In genomic region chr6:39527811-39528210, GRCm38 (mm10) we compare ENCODE assay signal across 11 mouse cellular contexts. TPM values are rescaled to one million over a fixed set of nuclear protein-coding genes. Genes with fewer than 3 reads are reported as not detected.
DNase-seq lines count a peak whose midpoint lies in the region; ATAC-seq and TF ChIP-seq lines count a peak whose summit lies in the region.
"Had no signal": no experiment of that assay in that cellular context is flagged by ENCODE, and none has a peak within 500 bp of the region (broad histone marks: within the 10 kb centered on the region; RNA-seq: fewer than 3 reads in every experiment).

No protein-coding gene starts in this region.

- no peak for DNase-seq in heart, adult 2 months
- no peak for DNase-seq in heart, postnatal 4 days
- no peak for DNase-seq in lung, postnatal 10 days
- DNase-seq in urinary bladder, postnatal 36 days (ENCODE audit: low spot score in 2 of 2) = no peak
- no peak for DNase-seq in left cerebral cortex, adult 11 months (ENCODE audit: low spot score)
- DNase-seq: gastrocnemius, postnatal 10 days had no signal

- no peak for ATAC-seq in lung, embryonic 16.5 days (ENCODE audit: low read depth)

- TF ChIP-seq CTCF in heart, adult 2 months (IDR thresholded peaks at IDR 0.05) = no peak
- no peak for TF ChIP-seq CTCF in olfactory bulb, adult 2 months (IDR thresholded peaks at IDR 0.05; ENCODE audit: insufficient read depth, low read depth, low read length)

- no peak overlapping the region for H3K4me2 ChIP-seq in lung, embryonic 16.5 days (ENCODE audit: low read depth, low read length)
- H3K4me2 ChIP-seq: limb, embryonic 12.5 days had no signal

- no peaks in the 10 kb centered on the region for H3K36me3 ChIP-seq in heart, adult 2 months (ENCODE audit: control insufficient read depth, insufficient read depth, low read length)
- H3K36me3 ChIP-seq in lung, embryonic 16.5 days (ENCODE audit: control insufficient read depth, insufficient read depth, low read length) = peaks cover 7% of the 10 kb centered on the region
- H3K36me3 ChIP-seq in macrophage (ENCODE audit: inconsistent target) = no peaks in the 10 kb centered on the region

- 64% methylated on average over 4 of the region's 4 CpGs for WGBS in heart, adult 2 months
- WGBS in lung, embryonic 16.5 days = 62% methylated on average over 4 of the region's 4 CpGs
- 57% methylated on average over 4 of the region's 4 CpGs for WGBS in macrophage (ENCODE audit: missing documents)
- 60% methylated on average over 4 of the region's 4 CpGs for WGBS in olfactory bulb, adult 2 months

- H3K27me3 ChIP-seq in heart, adult 2 months (ENCODE audit: control insufficient read depth, insufficient read depth, low read length) = no peaks in the 10 kb centered on the region
- H3K27me3 ChIP-seq in lung, embryonic 16.5 days (ENCODE audit: control insufficient read depth, insufficient read depth, low read depth, low read length) = no peaks in the 10 kb centered on the region
- H3K27me3 ChIP-seq: limb, embryonic 12.5 days had no signal

- peaks cover 6% of the 10 kb centered on the region for H3K4me1 ChIP-seq in heart, adult 2 months (ENCODE audit: control insufficient read depth, insufficient read depth, low read length)
- peaks cover 20% of the 10 kb centered on the region for H3K4me1 ChIP-seq in lung, embryonic 16.5 days (replicated peaks; ENCODE audit: control insufficient read depth, insufficient read depth, low read length)
- peaks cover 17% of the 10 kb centered on the region for H3K4me1 ChIP-seq in olfactory bulb, adult 2 months (ENCODE audit: control insufficient read depth, insufficient read depth, low read length)

- intact Hi-C loops in heart, adult 2 months (cut with DNase I) = loop anchor here (5.0 kb wide), 1 partner anchor 34 kb away; no protein-coding TSS in a partner anchor

- H3K9me3 ChIP-seq in lung, embryonic 16.5 days (ENCODE audit: control insufficient read depth, low read length) = no peaks in the 10 kb centered on the region
- H3K9me3 ChIP-seq: limb, embryonic 12.5 days had no signal

- H3K9ac ChIP-seq in heart, adult 2 months (ENCODE audit: low read depth, low read length) = no peak overlapping the region
- H3K9ac ChIP-seq in lung, embryonic 16.5 days (ENCODE audit: low read length) = peak overlapping the region; percentile 20; the same call in 1 of the 2 replicates

- H3K79me2 ChIP-seq in heart, adult 2 months (replicated peaks; ENCODE audit: control insufficient read depth, insufficient read depth, low read length) = no peaks in the 10 kb centered on the region
- H3K79me2 ChIP-seq in macrophage (ENCODE audit: inconsistent target) = no peaks in the 10 kb centered on the region

- TF ChIP-seq EP300 in heart, adult 2 months (IDR thresholded peaks at IDR 0.05; ENCODE audit: insufficient read depth, low read depth, low read length) = no peak

- peak overlapping the region; percentile 1 for H3K27ac ChIP-seq in heart, adult 2 months
- peak overlapping the region; percentile 73 for H3K27ac ChIP-seq in lung, embryonic 16.5 days (ENCODE audit: low read length)
- peak overlapping the region; percentile 55 for H3K27ac ChIP-seq in macrophage
- peak overlapping the region; percentile 60; the same call in 1 of the 2 replicates for H3K27ac ChIP-seq in olfactory bulb, adult 2 months (ENCODE audit: insufficient read depth, low read depth, low read length)

- no peak overlapping the region for H3K4me3 ChIP-seq in heart, adult 2 months
- no peak overlapping the region for H3K4me3 ChIP-seq in lung, embryonic 16.5 days (ENCODE audit: low read length)
- no peak overlapping the region for H3K4me3 ChIP-seq in macrophage (ENCODE audit: inconsistent target)
- H3K4me3 ChIP-seq in olfactory bulb, adult 2 months (ENCODE audit: insufficient read depth, low read depth, low read length) = no peak overlapping the region
- H3K4me3 ChIP-seq: limb, embryonic 12.5 days had no signal

- no peak for TF ChIP-seq POLR2A in heart, adult 2 months (IDR thresholded peaks at IDR 0.05; ENCODE audit: insufficient read depth, low read depth, low read length)
- no peak for TF ChIP-seq POLR2A in olfactory bulb, adult 2 months (IDR thresholded peaks at IDR 0.05; ENCODE audit: insufficient read depth, low read depth, low read length)

RNA-seq across cellular contexts. Expression of gene Dennd2a, which starts 29.9 kb away (rescaled TPM):
- 1 to 10 TPM; 6.0 to 6.6 TPM for total RNA-seq in heart, adult 2 months (2021)
- 5.6 and 7.4 TPM in 2 replicates for polyA plus RNA-seq in heart, adult 2 months (2012; rRNA removed)
- 10 to 100 TPM; 26.1 to 27.5 TPM for total RNA-seq in heart, postnatal 4 days (2021)
- 16.0 and 17.3 TPM in 2 replicates for polyA plus RNA-seq in lung, embryonic 16.5 days (2015; fragmentation: Nextera tagmentation; extraction: Ambion mirVana)
- total RNA-seq in macrophage (2018; cell fraction: chromatin; rRNA removed) = 10 to 100 TPM in 17 of 26 experiments, 1 to 10 TPM in 9; 1.2 to 32.7 (median 15.8) TPM
- total RNA-seq in macrophage (2018; cell fraction: cytosol; rRNA removed) = 1 to 10 TPM; 2.7 to 9.2 (median 4.9) TPM
- 10 to 100 TPM in 12 of 26 experiments, 1 to 10 TPM in 14; 2.3 to 16.1 (median 9.5) TPM for total RNA-seq in macrophage (2018; cell fraction: nucleus; rRNA removed)
- 3.2 to 7.7 TPM (median 5.0 TPM) in 3 replicates for polyA plus RNA-seq in macrophage (2018)
- polyA plus RNA-seq in olfactory bulb, adult 2 months (2012; ENCODE audit: insufficient read depth, insufficient read length, low replicate concordance, missing spikeins) = not detected in 2 replicates

RNA-seq across cellular contexts. Expression of gene Adck2, which starts 45.9 kb away (rescaled TPM):
- 10 to 100 TPM; 12.1 to 15.6 TPM for total RNA-seq in heart, adult 2 months (2021)
- 7.6 and 15.9 TPM in 2 replicates for polyA plus RNA-seq in heart, adult 2 months (2012; rRNA removed)
- total RNA-seq in heart, postnatal 4 days (2021) = 10 to 100 TPM; 15.9 to 16.6 TPM
- 25.0 and 30.0 TPM in 2 replicates for polyA plus RNA-seq in lung, embryonic 16.5 days (2015; fragmentation: Nextera tagmentation; extraction: Ambion mirVana)
- total RNA-seq in macrophage (2018; cell fraction: chromatin; rRNA removed) = 10 to 100 TPM in 25 of 26 experiments, 1 to 10 TPM in 1; 9.9 to 62.0 (median 32.0) TPM
- total RNA-seq in macrophage (2018; cell fraction: cytosol; rRNA removed) = 10 to 100 TPM in 16 of 26 experiments, 1 to 10 TPM in 10; 4.4 to 17.8 (median 11.5) TPM
- 10 to 100 TPM in 25 of 26 experiments, 1 to 10 TPM in 1; 8.1 to 61.8 (median 22.4) TPM for total RNA-seq in macrophage (2018; cell fraction: nucleus; rRNA removed)
- polyA plus RNA-seq in macrophage (2018) = 6.4 to 12.8 TPM (median 7.8 TPM) in 3 replicates
- not detected in 2 replicates for polyA plus RNA-seq in olfactory bulb, adult 2 months (2012; ENCODE audit: insufficient read depth, insufficient read length, low replicate concordance, missing spikeins)

RNA-seq across cellular contexts. Expression of gene Gm42420, which starts 57.7 kb away (rescaled TPM):
- not detected for total RNA-seq in heart, adult 2 months (2021)
- polyA plus RNA-seq in heart, adult 2 months (2012; rRNA removed) = 0.59 and 2.2 TPM in 2 replicates
- total RNA-seq in heart, postnatal 4 days (2021) = not detected
- polyA plus RNA-seq in lung, embryonic 16.5 days (2015; fragmentation: Nextera tagmentation; extraction: Ambion mirVana) = 0.93 TPM in 1 of 2 replicates, not detected in the other
- total RNA-seq in macrophage (2018; cell fraction: chromatin; rRNA removed) = 1 to 10 TPM in 2 of 26 experiments, not detected in 24; 1.6 to 1.8 TPM
- 1 to 10 TPM in 1 of 26 experiments, under 1 TPM in 2, not detected in 23; 0.31 to 1.0 (median 0.73) TPM for total RNA-seq in macrophage (2018; cell fraction: cytosol; rRNA removed)
- 1 to 10 TPM in 2 of 26 experiments, not detected in 24; 1.3 to 2.6 TPM for total RNA-seq in macrophage (2018; cell fraction: nucleus; rRNA removed)
- not detected in 3 replicates for polyA plus RNA-seq in macrophage (2018)
- not detected in 2 replicates for polyA plus RNA-seq in olfactory bulb, adult 2 months (2012; ENCODE audit: insufficient read depth, insufficient read length, low replicate concordance, missing spikeins)
- total RNA-seq: gastrocnemius, postnatal 10 days had no signal
- polyA plus RNA-seq: embryonic facial prominence, embryonic 11.5 days had no signal

Comparison
In these comparisons a context has a peak if more than half of its experiments do, and no peak if none do; other contexts are left out.
1. H3K27ac ChIP-seq: peak in every context shown above with its lines; median percentile 73 in lung, embryonic 16.5 days; 60 in olfactory bulb, adult 2 months; 55 in macrophage; 1 in heart, adult 2 months.